Comparison of ENCODE assay signal across 9 mouse cellular contexts in genomic region chr3:30506329-30507027, GRCm38 (mm10). TPM values are rescaled to one million over a fixed set of nuclear protein-coding genes. Genes with fewer than 3 reads are reported as not detected.
A peak's percentile ranks its signal among the peaks of the same experiment; 100 is the strongest.
DNase-seq lines count a peak whose midpoint lies in the region; ATAC-seq and TF ChIP-seq lines count a peak whose summit lies in the region.
"Had no signal": no experiment of that assay in that cellular context is flagged by ENCODE, and none has a peak within 500 bp of the region (broad histone marks: within the 10 kb centered on the region; RNA-seq: fewer than 3 reads in every experiment).

No protein-coding gene starts in this region.

- peaks cover 32% of the 10 kb centered on the region for H3K27me3 ChIP-seq in heart, embryonic 14.5 days (ENCODE audit: control insufficient read depth, insufficient read depth, low read length)
- H3K27me3 ChIP-seq in hindbrain, embryonic 14.5 days (ENCODE audit: control insufficient read depth, insufficient read depth, low read length) = peaks cover 61% of the 10 kb centered on the region
- H3K27me3 ChIP-seq in midbrain, embryonic 13.5 days = peaks cover 51% of the 10 kb centered on the region

- 12% methylated on average over 17 of the region's 17 CpGs for WGBS in heart, embryonic 14.5 days
- WGBS in hindbrain, embryonic 14.5 days = 3% methylated on average over 17 of the region's 17 CpGs
- 4% methylated on average over 17 of the region's 17 CpGs for WGBS in midbrain, embryonic 13.5 days

- no peaks in the 10 kb centered on the region for H3K36me3 ChIP-seq in heart, embryonic 14.5 days (ENCODE audit: control insufficient read depth, insufficient read depth, low read length)
- H3K36me3 ChIP-seq in hindbrain, embryonic 14.5 days (replicated peaks; ENCODE audit: control insufficient read depth, insufficient read depth) = no peaks in the 10 kb centered on the region
- H3K36me3 ChIP-seq in midbrain, embryonic 13.5 days = no peaks in the 10 kb centered on the region

- TF ChIP-seq POLR2A in bone marrow macrophage, adult 2 months (IDR thresholded peaks at IDR 0.05; ENCODE audit: borderline replicate concordance, low read depth, low read length) = no peak

- peak overlapping the region; percentile 94 for H3K4me2 ChIP-seq in heart, embryonic 14.5 days (ENCODE audit: low read length)
- H3K4me2 ChIP-seq in hindbrain, embryonic 14.5 days (replicated peaks) = peak overlapping the region; percentile 66
- peak overlapping the region; percentile 88 for H3K4me2 ChIP-seq in midbrain, embryonic 13.5 days (replicated peaks)

- TF ChIP-seq CTCF in bone marrow macrophage, adult 2 months (IDR thresholded peaks at IDR 0.05; ENCODE audit: low read depth, low read length) = no peak

- peak overlapping the region; percentile 80 for H3K9ac ChIP-seq in heart, embryonic 14.5 days (ENCODE audit: low read length)
- peak overlapping the region; percentile 57; the same call in 1 of the 2 replicates for H3K9ac ChIP-seq in hindbrain, embryonic 14.5 days
- peak overlapping the region; percentile 64; the same call in 1 of the 2 replicates for H3K9ac ChIP-seq in midbrain, embryonic 13.5 days (replicated peaks)

- ATAC-seq in heart, embryonic 14.5 days (ENCODE audit: insufficient number of reproducible peaks, insufficient read depth, low FRiP score, low read depth) = no peak
- ATAC-seq in hindbrain, embryonic 14.5 days (ENCODE audit: low FRiP score) = no peak
- no peak for ATAC-seq in midbrain, embryonic 13.5 days

- no peaks in the 10 kb centered on the region for H3K9me3 ChIP-seq in heart, embryonic 14.5 days (ENCODE audit: control insufficient read depth, low read length)
- no peaks in the 10 kb centered on the region for H3K9me3 ChIP-seq in hindbrain, embryonic 14.5 days (ENCODE audit: control insufficient read depth, low read length)
- H3K9me3 ChIP-seq in midbrain, embryonic 13.5 days = no peaks in the 10 kb centered on the region

- no peak for DNase-seq in heart, adult 8-10 months (ENCODE audit: low spot score)
- peak; percentile 44 for DNase-seq in hindbrain, embryonic 14.5 days (ENCODE audit: low spot score)
- DNase-seq in ovary, postnatal 36 days (ENCODE audit: low spot score) = no peak
- DNase-seq in c-Kit-positive CD71-positive TER-119-positive erythroid progenitor cells, embryonic 14.5 days (ENCODE audit: low spot score) = no peak
- no peak for DNase-seq in layer of hippocampus, postnatal 25 days (ENCODE audit: extremely low spot score in 1 of 2, low spot score in 1 of 2)
- DNase-seq: cerebellum, adult 9-11 months had no signal

- H3K4me1 ChIP-seq in heart, embryonic 14.5 days (ENCODE audit: control insufficient read depth in 2 of 2, insufficient read depth in 2 of 2, low read length in 2 of 2) = peaks cover 11 to 18% of the 10 kb centered on the region in 2 experiments
- no peaks in the 10 kb centered on the region for H3K4me1 ChIP-seq in bone marrow macrophage, adult 2 months (ENCODE audit: control insufficient read depth, insufficient read depth, low read length)
- H3K4me1 ChIP-seq in hindbrain, embryonic 14.5 days (replicated peaks; ENCODE audit: control insufficient read depth, insufficient read depth, low read length) = peaks cover 4% of the 10 kb centered on the region; the same call in 1 of the 2 replicates
- H3K4me1 ChIP-seq in midbrain, embryonic 13.5 days (replicated peaks) = peaks cover 59% of the 10 kb centered on the region

- peak overlapping the region; percentile 69 to 71 for H3K4me3 ChIP-seq in heart, embryonic 14.5 days (ENCODE audit: control insufficient read depth in 1 of 2, insufficient read depth in 1 of 2, low read depth in 1 of 2, low read length in 2 of 2)
- H3K4me3 ChIP-seq in bone marrow macrophage, adult 2 months (ENCODE audit: insufficient read depth, low read length) = peak overlapping the region; percentile 45
- H3K4me3 ChIP-seq in hindbrain, embryonic 14.5 days (replicated peaks; ENCODE audit: low read length) = peak overlapping the region; percentile 45
- peak overlapping the region; percentile 58 for H3K4me3 ChIP-seq in midbrain, embryonic 13.5 days (replicated peaks)

- peak overlapping the region; percentile 89 to 91 for H3K27ac ChIP-seq in heart, embryonic 14.5 days (replicated peaks in 1 of 2; ENCODE audit: control insufficient read depth in 1 of 2, insufficient read depth in 1 of 2, low read depth in 2 of 2, low read length in 2 of 2)
- H3K27ac ChIP-seq in bone marrow macrophage, adult 2 months (ENCODE audit: insufficient read depth, low read depth, low read length) = no peak overlapping the region
- no peak overlapping the region for H3K27ac ChIP-seq in hindbrain, embryonic 14.5 days
- H3K27ac ChIP-seq in midbrain, embryonic 13.5 days = peak overlapping the region; percentile 84

RNA-seq across cellular contexts. Expression of gene Mecom, which starts 41.3 kb away (rescaled TPM):
- polyA plus RNA-seq in heart, embryonic 14.5 days (2014; fragmentation: Nextera tagmentation; extraction: Ambion mirVana) = 23.0 and 24.1 TPM in 2 replicates
- 10 to 100 TPM; 13.6 to 19.5 (median 16.5) TPM for total RNA-seq in heart, adult 8-10 months (2022)
- not detected in 2 replicates for polyA plus RNA-seq in bone marrow macrophage, adult 2 months (2012; ENCODE audit: insufficient read depth, insufficient read length, missing spikeins)
- 12.6 and 13.7 TPM in 2 replicates for polyA plus RNA-seq in hindbrain, embryonic 14.5 days (2014; fragmentation: Nextera tagmentation; extraction: Ambion mirVana)
- 11.1 and 13.4 TPM in 2 replicates for polyA plus RNA-seq in midbrain, embryonic 13.5 days (2015; fragmentation: Nextera tagmentation; extraction: Ambion mirVana)
- total RNA-seq in layer of hippocampus, postnatal 25 days (2021) = 1 to 10 TPM; 2.8 to 3.9 TPM

Comparison
In these comparisons a context has a peak if more than half of its experiments do, and no peak if none do; other contexts are left out.
1. H3K27ac ChIP-seq: peak in heart, embryonic 14.5 days (2 of 2) and midbrain, embryonic 13.5 days (single experiment); none in bone marrow macrophage, adult 2 months (single experiment) and hindbrain, embryonic 14.5 days (single experiment).
2. Peak in every context shown above with its lines, with median percentiles within 50 percentile points of each other: H3K4me2 ChIP-seq, H3K4me3 ChIP-seq and H3K9ac ChIP-seq.